Mouse (Mus musculus) cerebellum, adult 2 months (tissue): Measurements from ENCODE around the gene Col4a4.

Experiments used
- CTCF ChIP-seq: fragments of 200-500 bp; IDR thresholded peaks from 2 replicates; pipeline ENCODE4 v1.5.1; 2011; ENCODE audit warnings: low read depth, mild to moderate bottlenecking, control low read depth, low read length, moderate library complexity, borderline replicate concordance; ENCODE audit not compliant: insufficient read depth
- POLR2A ChIP-seq: fragments of 200-500 bp; IDR thresholded peaks from 2 replicates; pipeline ENCODE4 v1.6.1; 2011; ENCODE audit warnings: low read length, control low read depth, borderline replicate concordance; ENCODE audit not compliant: insufficient read depth

DNA sequence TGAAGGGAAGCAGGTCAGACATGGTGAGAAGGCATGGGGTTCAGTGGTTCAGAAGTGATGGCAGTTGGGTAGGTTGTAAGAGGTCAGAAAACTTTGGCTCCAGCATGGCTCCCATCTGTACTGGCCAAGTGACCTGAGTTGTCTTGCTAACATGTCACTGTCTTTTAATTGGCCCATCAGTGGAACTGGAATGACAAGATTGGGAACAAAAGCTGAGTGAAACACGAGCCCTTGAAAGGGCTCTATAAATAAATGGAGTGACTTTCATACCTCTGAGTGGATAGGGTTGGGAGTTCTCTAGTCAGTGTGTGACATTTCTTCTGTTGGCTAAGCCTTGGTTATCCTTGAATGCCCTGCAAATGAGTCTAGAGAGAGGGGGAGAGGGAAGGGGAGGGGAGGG, 146.5 kb downstream of the Col4a4 start:
- TF ChIP-seq CTCF, result no peak
- no peak for TF ChIP-seq POLR2A
